Mouse (Mus musculus): ENCODE measurements around the gene Snap91.

Gene Snap91

GRCm38 (mm10) chr9:86762477-86763376 lies 117.7 kb downstream of the Snap91 start:
- no peak for ATAC-seq (ENCODE audit: insufficient number of reproducible peaks, low FRiP score, low TSS enrichment)

DNA sequence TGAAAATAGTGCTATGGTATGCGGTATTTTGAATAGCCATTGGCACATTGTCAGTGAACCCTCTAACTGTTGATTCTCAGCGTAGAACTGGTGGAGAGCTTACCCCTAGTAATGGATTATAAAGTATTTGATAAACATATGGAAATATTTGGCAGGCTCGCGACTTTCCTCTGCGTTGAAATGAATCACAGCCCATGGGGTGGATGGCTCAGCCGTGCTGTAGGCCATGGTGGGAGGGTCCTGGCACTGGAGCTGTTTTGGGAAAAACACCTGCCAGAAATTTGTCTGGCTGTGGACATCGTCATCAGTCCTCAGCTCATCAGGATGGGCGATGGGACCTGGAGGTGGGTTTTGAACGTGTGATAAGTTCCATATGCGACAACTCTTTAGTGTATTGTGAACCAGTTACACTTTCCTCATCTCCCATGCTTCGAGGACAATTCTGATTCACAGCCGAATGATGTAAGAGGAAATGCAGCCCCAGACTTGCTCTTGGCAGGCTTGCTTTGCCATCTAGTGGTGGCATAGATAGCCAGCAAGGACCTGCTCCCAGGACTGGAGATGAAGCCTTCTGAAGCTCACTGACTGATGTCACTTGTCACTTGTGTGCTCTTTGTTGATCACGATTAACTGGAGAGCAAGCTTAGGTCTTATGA lies 134.4 kb downstream of the Snap91 start:
- peak; percentile 91 for ATAC-seq (ENCODE audit: insufficient number of reproducible peaks, low FRiP score, low TSS enrichment)

GRCm38 (mm10) chr9:86744041-86744440 lies 136.4 kb downstream of the Snap91 start:
- no peak for ATAC-seq (ENCODE audit: insufficient number of reproducible peaks, low FRiP score, low TSS enrichment)

- ATAC-seq (ENCODE audit: insufficient number of reproducible peaks, low FRiP score, low TSS enrichment) = no peak
Measured at GRCm38 (mm10) chr9:86742959-86743911, 137.2 kb downstream of the Snap91 start, which contains the start of gene Prss35. TSS of gene Prss35 (plus strand) at chr9:86743649.

DNA sequence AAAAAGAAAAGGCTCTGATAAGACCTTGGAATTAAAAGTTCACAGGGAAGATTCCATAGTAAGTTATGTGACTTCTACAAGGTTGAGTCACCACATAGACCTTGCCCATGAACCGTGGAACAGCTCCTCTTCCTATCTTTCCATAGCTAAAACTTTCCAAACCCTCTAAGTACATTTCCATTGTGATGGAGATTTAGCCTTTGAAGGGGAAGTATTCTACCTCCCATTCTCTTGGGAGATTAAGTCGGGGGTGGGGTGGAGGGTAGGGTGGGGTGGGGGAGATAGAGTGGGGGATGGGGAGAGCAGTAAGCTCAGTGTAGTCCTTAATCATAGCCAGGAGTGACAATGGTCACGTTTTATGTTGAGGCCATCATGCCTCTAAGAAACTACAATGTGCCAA lies 140.5 kb downstream of the Snap91 start:
- ATAC-seq (ENCODE audit: insufficient number of reproducible peaks, low FRiP score, low TSS enrichment) = no peak

- no peak for ATAC-seq (ENCODE audit: insufficient number of reproducible peaks, low FRiP score, low TSS enrichment)
Measured at GRCm38 (mm10) chr9:86738801-86739200, 141.7 kb downstream of the Snap91 start.

DNA sequence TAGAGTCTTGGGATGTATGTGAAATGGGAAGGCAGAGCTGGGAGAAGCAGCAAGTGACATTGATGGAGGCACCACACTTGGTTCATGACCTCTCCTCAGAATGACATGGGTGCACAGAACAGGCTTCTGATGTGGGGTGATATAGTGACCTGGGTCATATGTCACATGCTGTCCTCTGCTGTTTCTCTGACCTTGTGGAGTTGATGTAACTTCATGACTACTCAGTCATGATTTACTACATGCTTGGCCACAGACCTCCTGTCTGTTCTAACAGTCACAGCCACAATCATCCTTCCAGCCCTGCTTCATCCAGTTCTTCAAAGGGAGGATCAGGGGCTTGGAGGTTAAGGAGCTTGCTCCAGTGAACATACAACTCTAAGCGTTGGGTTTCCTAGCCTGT lies 142.4 kb downstream of the Snap91 start:
- ATAC-seq (ENCODE audit: insufficient number of reproducible peaks, low FRiP score, low TSS enrichment) = no peak

GRCm38 (mm10) chr9:86736991-86737390 lies 143.5 kb downstream of the Snap91 start:
- no peak for ATAC-seq (ENCODE audit: insufficient number of reproducible peaks, low FRiP score, low TSS enrichment)

DNA sequence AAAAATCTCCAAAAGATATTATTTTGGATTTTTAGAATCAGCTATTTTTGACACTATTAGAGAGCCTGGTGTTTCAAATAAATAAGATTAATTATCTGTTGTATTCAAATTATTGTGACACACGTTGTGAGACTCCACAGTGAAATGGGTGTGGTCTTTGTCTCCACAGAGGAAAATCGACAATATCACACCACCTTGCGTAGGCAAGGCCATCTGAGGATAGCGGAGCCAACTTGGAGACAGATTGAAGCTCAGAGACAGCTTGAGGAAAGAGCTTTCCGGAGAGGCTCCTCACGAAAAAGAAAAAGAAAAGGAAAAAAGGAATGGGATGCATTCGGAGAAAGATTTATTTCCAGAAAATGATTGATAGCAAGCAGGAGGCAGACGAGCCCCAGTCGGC lies 145.7 kb downstream of the Snap91 start:
- ATAC-seq (ENCODE audit: insufficient number of reproducible peaks, low FRiP score, low TSS enrichment) = no peak

DNA sequence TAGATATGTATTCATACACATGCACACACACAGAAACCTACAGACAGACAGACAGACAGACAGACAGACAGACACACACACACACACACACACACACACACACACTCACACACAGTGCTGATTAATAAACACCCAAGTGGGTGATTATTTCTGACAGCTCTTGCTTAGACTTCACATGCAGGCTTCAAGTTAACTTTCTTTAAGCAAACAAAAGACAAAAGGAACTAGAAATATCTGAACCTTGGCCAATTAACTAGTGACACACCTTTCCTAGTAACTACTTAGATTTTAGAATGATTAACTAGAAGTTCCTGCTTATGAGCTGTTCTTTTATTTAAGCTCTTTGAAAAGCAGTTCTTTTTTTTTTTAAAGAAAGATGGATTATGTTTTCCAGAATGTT lies 146.1 kb downstream of the Snap91 start:
- ATAC-seq (ENCODE audit: insufficient number of reproducible peaks, low FRiP score, low TSS enrichment) = no peak

DNA sequence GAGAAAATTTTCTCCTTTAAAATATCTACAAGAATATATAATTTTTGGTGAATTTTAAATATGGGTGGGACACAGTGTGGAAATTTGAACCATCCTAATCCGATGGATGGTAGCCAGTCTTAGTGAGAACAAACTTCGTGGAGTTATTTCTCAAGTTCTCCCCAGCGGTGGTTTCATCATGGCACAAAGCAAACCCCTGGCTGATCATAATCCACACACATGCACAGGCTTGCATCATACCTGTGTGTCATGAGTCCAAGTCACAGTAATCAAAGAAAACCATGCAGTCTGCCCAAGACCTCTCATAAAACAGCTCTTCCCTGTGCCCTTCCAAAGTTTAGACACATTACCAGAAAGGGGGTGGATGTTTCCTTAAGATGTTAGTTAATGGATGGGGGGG lies 150.6 kb downstream of the Snap91 start:
- ATAC-seq (ENCODE audit: insufficient number of reproducible peaks, low FRiP score, low TSS enrichment) = no peak

DNA sequence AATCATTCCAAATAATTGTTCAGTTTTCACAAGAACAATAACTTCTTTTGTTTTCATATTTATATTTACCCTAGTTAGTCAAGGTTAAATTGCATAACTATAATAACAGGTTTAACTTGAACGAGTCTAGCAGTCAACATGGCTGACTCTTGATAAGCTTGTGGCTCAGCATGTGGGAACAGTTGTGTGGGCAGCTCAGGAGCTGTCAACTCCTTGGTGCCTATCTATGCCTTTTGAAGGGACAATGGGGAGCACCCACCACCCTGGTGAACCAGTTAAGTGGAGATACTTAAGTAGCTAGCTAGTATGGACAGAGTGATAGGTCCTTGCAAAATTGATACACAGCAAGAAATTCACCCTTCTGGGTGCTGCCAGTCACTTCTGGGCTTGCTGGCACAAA lies 151.4 kb downstream of the Snap91 start:
- no peak for ATAC-seq (ENCODE audit: insufficient number of reproducible peaks, low FRiP score, low TSS enrichment)

DNA sequence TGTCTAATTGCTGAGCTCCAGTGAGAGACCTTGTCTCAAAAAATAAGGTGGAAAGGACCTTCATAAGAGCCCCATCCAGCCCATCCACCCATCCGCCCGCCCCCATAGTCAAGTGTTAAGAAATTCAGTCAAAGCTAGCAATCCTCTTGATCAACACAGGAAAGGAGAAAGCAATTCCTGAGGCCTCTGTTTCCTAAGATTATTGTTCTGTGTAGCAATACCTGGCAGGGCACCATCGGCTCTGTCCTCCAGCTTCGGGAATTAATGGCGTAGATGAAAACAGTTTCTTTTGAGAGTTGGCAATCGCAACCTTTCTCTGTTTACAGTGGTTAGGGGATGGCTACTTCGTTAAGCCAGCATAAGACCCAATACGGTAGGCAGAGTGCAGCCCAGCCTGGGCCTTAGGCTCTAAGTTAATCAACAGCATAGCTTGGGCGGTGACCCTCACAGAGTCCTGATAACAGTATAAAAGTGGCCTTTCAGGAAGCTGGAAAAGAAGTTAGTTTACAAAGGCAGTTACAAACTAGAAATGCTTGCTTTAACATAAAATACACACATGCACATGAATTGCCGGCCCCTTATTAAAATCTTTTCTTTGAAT lies 152.1 kb downstream of the Snap91 start:
- ATAC-seq (ENCODE audit: insufficient number of reproducible peaks, low FRiP score, low TSS enrichment) = no peak

DNA sequence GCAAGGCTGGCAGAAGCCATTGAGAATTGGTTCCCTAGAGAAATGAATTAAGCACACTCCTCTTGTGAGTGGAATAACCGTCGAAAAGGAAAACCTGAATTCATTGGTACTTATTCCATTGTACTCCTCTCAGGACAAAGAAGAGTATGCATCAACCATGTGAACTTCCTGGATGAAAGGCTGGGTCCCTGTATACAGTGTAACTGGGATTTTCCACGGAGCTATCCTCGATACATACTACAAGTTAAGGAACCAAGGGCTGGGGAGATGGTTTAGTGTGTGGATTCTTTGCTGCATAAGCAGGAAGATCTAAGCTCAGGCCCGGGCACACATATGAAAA lies 154.1 kb downstream of the Snap91 start:
- no peak for ATAC-seq (ENCODE audit: insufficient number of reproducible peaks, low FRiP score, low TSS enrichment)

GRCm38 (mm10) chr9:86725604-86726380 lies 154.7 kb downstream of the Snap91 start:
- no peak for ATAC-seq (ENCODE audit: insufficient number of reproducible peaks, low FRiP score, low TSS enrichment)

DNA sequence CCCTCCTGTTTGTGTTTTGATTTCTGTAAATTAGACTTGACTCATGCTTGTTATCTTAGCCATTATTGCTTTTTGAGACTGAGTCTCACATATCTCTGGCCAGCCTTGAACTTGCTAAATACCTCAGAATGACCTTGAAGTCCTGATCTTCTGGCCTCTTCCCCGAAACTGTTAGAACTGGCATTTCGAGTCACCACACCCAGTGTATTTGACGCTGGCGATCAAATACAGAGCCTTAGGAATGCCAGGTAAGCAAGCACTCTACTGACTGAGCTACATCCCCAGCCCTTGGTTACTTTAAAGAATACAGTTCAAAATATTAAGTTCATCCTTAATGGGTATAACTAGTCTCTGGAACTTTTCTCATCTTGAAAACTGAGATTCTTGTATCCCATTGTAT lies 155.4 kb downstream of the Snap91 start:
- ATAC-seq (ENCODE audit: insufficient number of reproducible peaks, low FRiP score, low TSS enrichment) = no peak

DNA sequence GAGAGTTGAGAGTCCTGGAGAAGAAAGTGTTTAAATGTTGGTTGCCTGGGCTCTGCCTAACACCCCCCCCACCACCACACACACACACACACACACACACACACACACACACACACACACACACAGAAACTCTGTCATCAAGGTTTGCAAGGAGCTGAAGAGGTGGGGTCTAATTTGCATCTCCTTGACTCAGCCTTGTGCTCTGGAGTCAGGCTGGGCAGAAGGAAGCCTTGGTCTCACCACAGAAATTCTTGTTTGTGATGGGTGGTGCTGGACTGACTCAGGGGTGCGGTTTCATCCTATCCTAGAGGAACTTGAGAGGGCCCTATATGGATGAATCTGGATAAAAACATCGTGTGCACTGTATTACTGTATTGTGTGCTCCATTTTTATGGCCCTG lies 159.7 kb downstream of the Snap91 start:
- ATAC-seq (ENCODE audit: insufficient number of reproducible peaks, low FRiP score, low TSS enrichment) = no peak

GRCm38 (mm10) chr9:86720227-86720626 lies 160.2 kb downstream of the Snap91 start:
- ATAC-seq (ENCODE audit: insufficient number of reproducible peaks, low FRiP score, low TSS enrichment) = no peak

DNA sequence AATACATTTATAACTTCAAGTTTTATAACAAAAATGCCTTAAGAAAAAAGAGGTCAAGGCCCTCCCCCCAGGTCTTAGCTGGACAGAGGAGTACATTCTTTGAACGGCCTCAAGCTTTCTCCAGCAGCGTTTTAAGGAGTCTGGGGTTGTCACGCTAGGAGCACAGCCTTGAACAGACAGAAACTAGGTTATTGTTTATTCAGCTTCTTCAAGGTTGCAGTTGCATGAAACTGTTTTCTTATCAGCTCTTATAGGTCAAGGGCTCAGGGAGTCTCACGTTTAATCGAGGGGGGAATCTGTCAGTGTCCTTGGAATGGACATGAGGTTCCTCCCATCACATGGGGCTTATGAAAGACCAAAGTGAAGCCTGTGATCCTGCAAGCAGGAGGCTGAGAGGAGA lies 163.3 kb downstream of the Snap91 start:
- no peak for ATAC-seq (ENCODE audit: insufficient number of reproducible peaks, low FRiP score, low TSS enrichment)

- ATAC-seq (ENCODE audit: insufficient number of reproducible peaks, low FRiP score, low TSS enrichment) = no peak
Measured at GRCm38 (mm10) chr9:86716540-86716939, 163.9 kb downstream of the Snap91 start.

Data from cerebellum, adult (tissue).